Mouse (Mus musculus) MEL (cell line): ENCODE measurements around the gene Gm20388. TPM values are rescaled to one million over a fixed set of nuclear protein-coding genes. Genes with fewer than 3 reads are reported as not detected.
A peak's percentile ranks its signal among the peaks of the same experiment; 100 is the strongest.

ENCODE experiments used
- DNase-seq: peaks from one replicate; pipeline ENCODE4 v3.0.0; 2011; ENCODE audit warnings: low read depth, low spot score
- H3K27ac ChIP-seq: 2 replicates; pipeline ENCODE4 v1.5.1; 2012; ENCODE audit warnings: low read depth, mild to moderate bottlenecking, control low read depth, low read length, moderate library complexity; ENCODE audit not compliant: control insufficient read depth
- H3K27me3 ChIP-seq, 2 experiments: fragments of 150-350 bp in 1 of 2; sonication (generic) in 1 of 2; 2 replicates each; pipeline ENCODE4 v1.6.1; 2012; ENCODE audit warnings: low read length in 2 of 2, mild to moderate bottlenecking in 2 of 2, improper control_type of control experiment in 1 of 2, moderate library complexity in 1 of 2; ENCODE audit not compliant: insufficient read depth in 2 of 2, control insufficient read depth in 1 of 2
- H3K36me3 ChIP-seq, 2 experiments: 2 replicates each; pipeline ENCODE4 v1.6.1; 2012 to 2014; ENCODE audit warnings: low read length in 2 of 2, improper control_type of control experiment in 1 of 2, inconsistent platforms in 1 of 2, mild to moderate bottlenecking in 1 of 2; ENCODE audit not compliant: insufficient read depth in 2 of 2, control insufficient read depth in 1 of 2
- H3K4me1 ChIP-seq, 2 experiments: fragments of 150-350 bp in 1 of 2; sonication (generic) in 1 of 2; 2 replicates each; pipeline ENCODE4 v1.6.1; 2012; ENCODE audit warnings: low read length in 2 of 2, improper control_type of control experiment in 1 of 2, mild to moderate bottlenecking in 1 of 2; ENCODE audit not compliant: insufficient read depth in 2 of 2, control insufficient read depth in 1 of 2
- H3K4me3 ChIP-seq, 2 experiments: fragments of 150-350 bp in 1 of 2; sonication (generic) in 1 of 2; 2 replicates each; pipeline ENCODE4 v1.5.1; 2012; ENCODE audit warnings: low read depth in 2 of 2, low read length in 2 of 2, mild to moderate bottlenecking in 2 of 2, moderate library complexity in 2 of 2, control low read depth in 1 of 2, improper control_type of control experiment in 1 of 2; ENCODE audit not compliant: control insufficient read depth in 1 of 2, insufficient read depth in 1 of 2
- H3K79me2 ChIP-seq: 2 replicates; pipeline ENCODE4 v1.6.1; 2012; ENCODE audit warnings: mild to moderate bottlenecking, low read length, moderate library complexity; ENCODE audit not compliant: control insufficient read depth, poor library complexity, insufficient read depth
- H3K9ac ChIP-seq: 2 replicates; pipeline ENCODE4 v1.6.1; 2012; ENCODE audit warnings: low read depth, mild to moderate bottlenecking, control low read depth, low read length, moderate library complexity; ENCODE audit not compliant: control insufficient read depth, poor library complexity, severe bottlenecking
- H3K9me3 ChIP-seq: fragments of 150-350 bp; sonication (generic); replicated peaks from 2 replicates; pipeline ENCODE4 v1.6.1; 2012; ENCODE audit warnings: mild to moderate bottlenecking, low read length, improper control_type of control experiment, moderate library complexity; ENCODE audit not compliant: insufficient read depth
- BHLHE40 ChIP-seq: IDR thresholded peaks from 2 replicates; pipeline ENCODE4 v1.6.1; 2012; ENCODE audit warnings: low read depth, mild to moderate bottlenecking, inconsistent platforms, low read length, improper control_type of control experiment, borderline replicate concordance
- CHD2 ChIP-seq: IDR thresholded peaks from 2 replicates; pipeline ENCODE4 v1.6.1; 2011; ENCODE audit warnings: low read length, improper control_type of control experiment
- E2F4 ChIP-seq: IDR thresholded peaks from 2 replicates; pipeline ENCODE4 v1.6.1; 2011; ENCODE audit warnings: low read depth, low read length, improper control_type of control experiment, borderline replicate concordance
- EP300 ChIP-seq, 2 experiments: IDR thresholded peaks; 2 replicates each; pipeline ENCODE4 v1.6.1; 2011; ENCODE audit warnings: improper control_type of control experiment in 2 of 2, low read length in 2 of 2, low read depth in 1 of 2, mild to moderate bottlenecking in 1 of 2
- GABPA ChIP-seq: IDR thresholded peaks from 2 replicates; pipeline ENCODE4 v1.6.1; 2012; ENCODE audit warnings: low read depth, mild to moderate bottlenecking, inconsistent platforms, low read length, improper control_type of control experiment, moderate library complexity
- MAFK ChIP-seq: IDR thresholded peaks from 2 replicates; pipeline ENCODE4 v1.6.1; 2011; ENCODE audit warnings: low read depth, mild to moderate bottlenecking, low read length, improper control_type of control experiment, borderline replicate concordance
- MXI1 ChIP-seq: IDR thresholded peaks from 2 replicates; pipeline ENCODE4 v1.6.1; 2011; ENCODE audit warnings: mild to moderate bottlenecking, low read depth, low read length, improper control_type of control experiment
- MYB ChIP-seq: IDR thresholded peaks from 2 replicates; pipeline ENCODE4 v1.6.1; 2011; ENCODE audit warnings: mild to moderate bottlenecking, low read depth, low read length, improper control_type of control experiment
- NRF1 ChIP-seq: IDR thresholded peaks from 2 replicates; pipeline ENCODE4 v1.6.1; 2014; ENCODE audit warnings: low read depth, mild to moderate bottlenecking, inconsistent platforms, low read length, improper control_type of control experiment, moderate library complexity; ENCODE audit not compliant: poor library complexity, insufficient read depth, severe bottlenecking
- POLR2AphosphoS2 ChIP-seq: IDR thresholded peaks from 2 replicates; pipeline ENCODE4 v1.6.1; 2011; ENCODE audit warnings: low read length, improper control_type of control experiment
- RAD21 ChIP-seq: IDR thresholded peaks from 2 replicates; pipeline ENCODE4 v1.6.1; 2011; ENCODE audit warnings: mild to moderate bottlenecking, low read depth, low read length, improper control_type of control experiment
- RCOR1 ChIP-seq: IDR thresholded peaks from 2 replicates; pipeline ENCODE4 v1.6.1; 2012; ENCODE audit warnings: low read depth, mild to moderate bottlenecking, inconsistent platforms, low read length, improper control_type of control experiment
- SMC3 ChIP-seq: IDR thresholded peaks from 2 replicates; pipeline ENCODE4 v1.6.1; 2011; ENCODE audit warnings: low read depth, low read length, improper control_type of control experiment
- TBP ChIP-seq: IDR thresholded peaks from 2 replicates; pipeline ENCODE4 v1.8.0; 2011; ENCODE audit warnings: low read depth, low read length, improper control_type of control experiment
- ZC3H11A ChIP-seq: IDR thresholded peaks from 2 replicates; pipeline ENCODE4 v1.6.1; 2012; ENCODE audit warnings: low read depth, mild to moderate bottlenecking, inconsistent platforms, low read length, improper control_type of control experiment
- ZMIZ1 ChIP-seq: IDR thresholded peaks from 2 replicates; pipeline ENCODE4 v1.6.1; 2012; ENCODE audit warnings: low read depth, mild to moderate bottlenecking, inconsistent platforms, low read length, improper control_type of control experiment, moderate library complexity
- ZNF384 ChIP-seq: IDR thresholded peaks from 2 replicates; pipeline ENCODE4 v1.6.1; 2012; ENCODE audit warnings: low read depth, mild to moderate bottlenecking, inconsistent platforms, low read length, improper control_type of control experiment
- polyA plus RNA-seq, 2 experiments: library from polyadenylated mRNA; stranded (reverse) in 1 of 2; unstranded in 1 of 2; fragments of >175 nt in 1 of 2; fragments of >200 nt in 1 of 2; gene quantifications; 2 replicates each; pipeline versions ENCODE4 v1.2.1 to v1.2.4; 2012; ENCODE audit warnings: low replicate concordance in 2 of 2, low read depth in 1 of 2; ENCODE audit not compliant: insufficient read length in 2 of 2, insufficient read depth in 1 of 2, missing spikeins in 1 of 2
- total RNA-seq: library from RNA; depleted of rRNA; stranded (reverse); fragments of 300-350 nt; gene quantifications from 2 replicates; pipeline ENCODE4 v1.2.3, GENCODE M21; 2012

The Gm20388 gene
- total and polyA plus RNA-seq, 3 experiments, result 11.1 to 17.8 TPM; not detected in 1

DNA sequence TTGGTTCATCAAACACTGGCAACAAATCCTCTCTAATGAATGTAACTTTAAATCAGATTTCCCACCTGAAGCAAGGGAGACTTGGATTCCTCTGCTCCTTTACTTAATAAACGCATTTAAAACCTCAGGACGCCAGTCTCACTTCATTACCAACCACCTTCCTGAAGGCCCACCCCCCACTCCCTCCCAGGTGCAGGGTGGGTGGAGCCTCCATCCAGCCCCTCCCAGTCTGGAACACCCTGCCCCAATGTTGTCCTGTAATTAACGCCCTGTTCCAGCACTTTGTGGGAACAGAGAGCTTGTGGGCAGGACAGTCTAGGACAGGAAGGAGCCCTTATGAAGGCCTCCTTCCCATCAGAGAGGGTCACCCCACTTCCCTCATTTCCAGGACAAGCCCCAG is 1883.5 kb downstream of the Gm20388 start:
- Histone ChIP-seq H3K79me2 (no peaks in the 10 kb centered on the region), H3K27ac (no peak overlapping the region), H3K36me3 (no peaks in the 10 kb centered on the region; a peak in 1 of 4 replicates), H3K27me3 (no peaks in the 10 kb centered on the region), H3K4me1 (no peaks in the 10 kb centered on the region), H3K9ac (no peak overlapping the region), H3K4me3 (no peak overlapping the region), H3K9me3 (no peaks in the 10 kb centered on the region)
- DNase-seq, result no peak
- TF ChIP-seq POLR2AphosphoS2 (peak; percentile 40; the same call in 1 of the 2 replicates), SMC3 (no peak), ZMIZ1 (no peak), MAFK (no peak)

DNA sequence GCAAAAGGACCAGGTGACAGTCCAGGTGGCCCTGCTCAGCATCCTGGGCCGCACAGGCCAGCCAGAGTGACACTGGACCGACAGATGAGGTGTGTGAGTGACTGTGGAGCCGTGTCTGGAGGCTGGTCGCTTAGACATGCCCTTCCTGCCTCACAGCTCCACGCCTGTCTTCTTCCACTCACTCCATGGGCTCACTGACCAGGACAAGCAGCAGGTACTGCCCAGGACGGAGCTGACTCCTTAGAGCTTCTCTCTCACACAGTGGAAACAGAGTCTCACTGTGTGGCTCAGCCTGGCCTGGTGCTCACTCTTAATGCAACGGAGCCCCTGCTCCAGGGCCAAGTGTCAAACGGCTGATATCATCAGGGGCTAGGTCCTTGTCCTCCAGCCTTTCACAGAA is 1884.8 kb downstream of the Gm20388 start:
- Histone ChIP-seq H3K4me3 (no peak overlapping the region), H3K27me3 (no peaks in the 10 kb centered on the region), H3K9me3 (no peaks in the 10 kb centered on the region), H3K27ac (no peak overlapping the region), H3K79me2 (no peaks in the 10 kb centered on the region), H3K4me1 (no peaks in the 10 kb centered on the region), H3K36me3 (no peaks in the 10 kb centered on the region; a peak in 1 of 4 replicates), H3K9ac (no peak overlapping the region)
- TF ChIP-seq RAD21 (no peak), SMC3 (no peak), ZC3H11A (no peak), MXI1 (no peak), RCOR1 (no peak), GABPA (no peak), NRF1 (no peak), BHLHE40 (no peak), ZNF384 (no peak), CHD2 (no peak), E2F4 (no peak), ZMIZ1 (no peak), MYB (no peak), EP300 (IDR thresholded peaks at IDR 0.05; ENCODE audit: low read depth in 1 of 2, low read length in 2 of 2) (no peak), TBP (no peak), POLR2AphosphoS2 (no peak)
- DNase-seq, result no peak
